Mouse (Mus musculus) intestine, embryonic 16.5 days (tissue): ENCODE data around the gene Cks2. TPM values are rescaled to one million over a fixed set of nuclear protein-coding genes. Genes with fewer than 3 reads are reported as not detected.
"Not testable (repeated sequence)": the region's sequence is repeated elsewhere in the genome, so short reads cannot be mapped to it uniquely, and the experiment has no call there.

Experiments
- ATAC-seq: fragments of 200-750 bp; cut with Nextera tagmentation; 2 replicates; pipeline ENCODE4 v1.8.0; 2017; ENCODE audit warnings: moderate TSS enrichment, moderate library complexity
- H3K27ac ChIP-seq: fragments of 300-500 bp; sonication (generic); 2 replicates; pipeline ENCODE4 v1.5.1; 2014; ENCODE audit warnings: mild to moderate bottlenecking, low read length
- H3K27me3 ChIP-seq: fragments of 300-500 bp; sonication (generic); replicated peaks from 2 replicates; pipeline ENCODE4 v1.6.1; 2014; ENCODE audit warnings: low read length, control low read depth, mixed read lengths; ENCODE audit not compliant: control insufficient read depth, insufficient read depth
- H3K36me3 ChIP-seq: fragments of 300-500 bp; sonication (generic); 2 replicates; pipeline ENCODE4 v1.6.1; 2014; ENCODE audit warnings: low read length, control low read depth; ENCODE audit not compliant: control insufficient read depth, insufficient read depth
- H3K4me1 ChIP-seq: fragments of 300-500 bp; sonication (generic); 2 replicates; pipeline ENCODE4 v1.6.1; 2014; ENCODE audit warnings: low read length, control low read depth, mixed read lengths; ENCODE audit not compliant: control insufficient read depth, insufficient read depth
- H3K4me2 ChIP-seq: fragments of 300-500 bp; sonication (generic); 2 replicates; pipeline ENCODE4 v1.6.1; 2014; ENCODE audit warnings: low read depth, low read length, control low read depth
- H3K4me3 ChIP-seq: fragments of 300-500 bp; sonication (generic); 2 replicates; pipeline ENCODE4 v1.5.1; 2014; ENCODE audit warnings: mild to moderate bottlenecking, low read length
- H3K9ac ChIP-seq: fragments of 300-500 bp; sonication (generic); 2 replicates; pipeline ENCODE4 v1.6.1; 2014; ENCODE audit warnings: low read depth, low read length
- H3K9me3 ChIP-seq: fragments of 300-500 bp; sonication (generic); 2 replicates; pipeline ENCODE4 v1.6.1; 2016; ENCODE audit warnings: low read length, control low read depth; ENCODE audit not compliant: control insufficient read depth
- WGBS: fragments of 180-500 bp; shearing (Covaris S2); extraction: QIAGEN DNeasy Blood & Tissue Kit; methylation state at CpG from one replicate; pipeline ENCODE4 v1.1.7; 2014; 5-methylcytosine and 5-hydroxymethylcytosine counted together
- polyA plus RNA-seq: library from polyadenylated mRNA; unstranded; fragments of >200 nt; fragmentation: Nextera tagmentation; extraction: Ambion mirVana; gene quantifications from 2 replicates; pipeline ENCODE4 v1.2.1, GENCODE M21; 2015

Gene Cks2
- polyA plus RNA-seq, 1 experiment from 2014 or later, result 266 TPM

GRCm38 (mm10) chr13:51631354-51631992 is 13.6 kb upstream of the Cks2 start:
- Histone ChIP-seq H3K4me3 (no peak overlapping the region), H3K36me3 (no peaks in the 10 kb centered on the region), H3K4me1 (no peaks in the 10 kb centered on the region), H3K9ac (no peak overlapping the region), H3K27ac (no peak overlapping the region), H3K27me3 (no peaks in the 10 kb centered on the region), H3K4me2 (no peak overlapping the region), H3K9me3 (no peaks in the 10 kb centered on the region)
- 75% methylated on average over 15 of the region's 15 CpGs for WGBS
- no peak for ATAC-seq

- Histone ChIP-seq H3K36me3 (no peaks in the 10 kb centered on the region), H3K27me3 (no peaks in the 10 kb centered on the region), H3K4me2 (no peak overlapping the region), H3K27ac (no peak overlapping the region), H3K9ac (no peak overlapping the region), H3K4me3 (no peak overlapping the region), H3K4me1 (no peaks in the 10 kb centered on the region), H3K9me3 (no peaks in the 10 kb centered on the region)
- WGBS, result 82% methylated on average over 5 of the region's 5 CpGs
- no peak for ATAC-seq
These were observed 12.3 kb upstream of the Cks2 start for GRCm38 (mm10) chr13:51632560-51633218.

GRCm38 (mm10) chr13:51635384-51635783 is 9.6 kb upstream of the Cks2 start:
- not testable (repeated sequence) for ATAC-seq

GRCm38 (mm10) chr13:51638958-51639357 is 6.1 kb upstream of the Cks2 start:
- no peak overlapping the region for H3K27ac ChIP-seq
- H3K4me3 ChIP-seq, result no peak overlapping the region
- WGBS, result 81% methylated on average over 4 of the region's 4 CpGs
- H3K9me3 ChIP-seq, result no peaks in the 10 kb centered on the region
- H3K36me3 ChIP-seq, result no peaks in the 10 kb centered on the region
- H3K27me3 ChIP-seq, result no peaks in the 10 kb centered on the region
- ATAC-seq, result no peak
- no peak overlapping the region for H3K9ac ChIP-seq
- peaks cover 2% of the 10 kb centered on the region; the same call in 1 of the 2 replicates for H3K4me1 ChIP-seq
- H3K4me2 ChIP-seq, result no peak overlapping the region

More at GRCm38 (mm10) chr13:51635384-51635783, 9.6 kb upstream of the Cks2 start:
- H3K9ac ChIP-seq, H3K4me3 ChIP-seq, H3K27me3 ChIP-seq, H3K4me1 ChIP-seq, H3K36me3 ChIP-seq, H3K4me2 ChIP-seq, H3K27ac ChIP-seq, H3K9me3 ChIP-seq: not testable (repeated sequence)
- 60% methylated on average over 2 of the region's 9 CpGs for WGBS

- Histone ChIP-seq H3K4me3 (no peak overlapping the region), H3K9me3 (no peaks in the 10 kb centered on the region), H3K27ac (no peak overlapping the region), H3K27me3 (no peaks in the 10 kb centered on the region), H3K4me1 (peaks cover 5% of the 10 kb centered on the region; the same call in 1 of the 2 replicates), H3K4me2 (no peak overlapping the region), H3K36me3 (no peaks in the 10 kb centered on the region), H3K9ac (no peak overlapping the region)
- no peak for ATAC-seq
- WGBS, result 90% methylated on average over 3 of the region's 3 CpGs
These were observed 3.6 kb upstream of the Cks2 start for GRCm38 (mm10) chr13:51641424-51641823.

- WGBS, result 33% methylated on average over 11 of the region's 11 CpGs
- peak overlapping the region; percentile 49 for H3K9ac ChIP-seq
- peak overlapping the region; percentile 29 for H3K4me3 ChIP-seq
- peak; percentile 6; the same call in 1 of the 2 replicates for ATAC-seq
- no peaks in the 10 kb centered on the region for H3K36me3 ChIP-seq
- no peaks in the 10 kb centered on the region for H3K27me3 ChIP-seq
- peak overlapping the region; percentile 39 for H3K4me2 ChIP-seq
- H3K4me1 ChIP-seq, result peaks cover 12% of the 10 kb centered on the region
- peak overlapping the region; percentile 34 for H3K27ac ChIP-seq
- no peaks in the 10 kb centered on the region for H3K9me3 ChIP-seq
These were observed 2.8 kb upstream of the Cks2 start for GRCm38 (mm10) chr13:51642171-51642778.

- H3K4me2 ChIP-seq, result peak overlapping the region; percentile 60
- peak overlapping the region; percentile 74 for H3K9ac ChIP-seq
- no peaks in the 10 kb centered on the region for H3K9me3 ChIP-seq
- peak overlapping the region; percentile 78 for H3K4me3 ChIP-seq
- no peaks in the 10 kb centered on the region for H3K27me3 ChIP-seq
- 45% methylated on average over 20 of the region's 20 CpGs for WGBS
- H3K36me3 ChIP-seq, result no peaks in the 10 kb centered on the region
- H3K4me1 ChIP-seq, result peaks cover 18% of the 10 kb centered on the region
- peak; percentile 12; the same call in 1 of the 2 replicates for ATAC-seq
- peak overlapping the region; percentile 68 for H3K27ac ChIP-seq
These were observed 856 bp upstream of the Cks2 start for GRCm38 (mm10) chr13:51643924-51644828.

- Histone ChIP-seq H3K36me3 (peaks cover 2% of the 10 kb centered on the region; the same call in 1 of the 2 replicates), H3K4me3 (peak overlapping the region; percentile 78), H3K9ac (peak overlapping the region; percentile 88), H3K27ac (peak overlapping the region; percentile 91), H3K4me1 (peaks cover 20% of the 10 kb centered on the region), H3K27me3 (no peaks in the 10 kb centered on the region), H3K9me3 (no peaks in the 10 kb centered on the region), H3K4me2 (peak overlapping the region; percentile 62)
- ATAC-seq, result no peak
- WGBS, result under 1% methylated on average over 7 of the region's 7 CpGs
These were observed 840 bp downstream of the Cks2 start for GRCm38 (mm10) chr13:51645872-51646271.
